Mouse (Mus musculus): ENCODE measurements at regions not wholly inside any gene's neighbourhood (a gene's known extent, or its start where the extent isn't known, plus 50 kb on each side); places are given as distances from the start of the nearest gene placed in this dataset.

- DNase-seq = no peak
These were observed 281.0 kb upstream of the 4930452B06Rik start for GRCm38 (mm10) chr14:8946851-8947625.

GRCm38 (mm10) chr14:8935121-8935520 is 269.1 kb upstream of the 4930452B06Rik start:
- peak in 1 of 2 experiments; percentile 56 for DNase-seq

All from adrenal gland, postnatal 36 days (tissue).